Comparison of ENCODE assay signal across 9 mouse cellular contexts in the genomic region with DNA sequence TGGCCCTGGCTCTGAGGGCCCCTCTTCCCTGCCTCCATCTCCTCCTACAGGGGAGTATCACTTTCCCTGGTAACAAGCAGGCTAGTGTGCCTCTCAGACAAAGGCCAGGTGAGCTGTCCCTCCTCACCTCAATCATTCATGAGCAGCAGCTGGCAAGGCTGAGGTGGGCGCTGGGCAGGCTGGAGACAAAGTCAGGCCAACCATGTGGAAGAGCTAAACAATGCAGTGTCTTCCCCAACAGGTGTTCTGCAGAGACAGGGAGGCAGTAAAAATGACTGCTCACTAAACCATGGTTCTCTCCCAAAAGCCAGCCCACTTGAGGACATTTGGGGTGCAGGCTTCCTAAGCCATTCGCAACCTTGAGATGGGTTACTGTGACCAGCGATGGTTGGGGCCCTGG. TPM values are rescaled to one million over a fixed set of nuclear protein-coding genes. Genes with fewer than 3 reads are reported as not detected.
A peak's percentile ranks its signal among the peaks of the same experiment; 100 is the strongest.
DNase-seq lines count a peak whose midpoint lies in the region; ATAC-seq and TF ChIP-seq lines count a peak whose summit lies in the region.
"Had no signal": no experiment of that assay in that cellular context is flagged by ENCODE, and none has a peak within 500 bp of the region (broad histone marks: within the 10 kb centered on the region; RNA-seq: fewer than 3 reads in every experiment).

No protein-coding gene starts in this region.

- no peak overlapping the region for H3K4me3 ChIP-seq in lung, embryonic 16.5 days (ENCODE audit: low read length)
- H3K4me3 ChIP-seq in forebrain, embryonic 10.5 days = peak overlapping the region; percentile 83
- H3K4me3 ChIP-seq in limb, embryonic 11.5 days (ENCODE audit: low read depth, low read length) = no peak overlapping the region
- no peak overlapping the region for H3K4me3 ChIP-seq in neural tube, embryonic 14.5 days (ENCODE audit: low read depth, low read length)
- no peak overlapping the region for H3K4me3 ChIP-seq in cerebellum, adult 2 months (replicated peaks; ENCODE audit: insufficient read depth, low read depth, low read length)

- H3K27me3 ChIP-seq in lung, embryonic 16.5 days (ENCODE audit: control insufficient read depth, insufficient read depth, low read depth, low read length) = no peaks in the 10 kb centered on the region
- H3K27me3 ChIP-seq in forebrain, embryonic 10.5 days (ENCODE audit: poor library complexity, severe bottlenecking) = no peaks in the 10 kb centered on the region
- no peaks in the 10 kb centered on the region for H3K27me3 ChIP-seq in limb, embryonic 11.5 days (ENCODE audit: control insufficient read depth, insufficient read depth, low read length)
- no peaks in the 10 kb centered on the region for H3K27me3 ChIP-seq in neural tube, embryonic 14.5 days (ENCODE audit: control insufficient read depth, insufficient read depth, low read length)
- H3K27me3 ChIP-seq in cerebellum, adult 2 months (ENCODE audit: control insufficient read depth, insufficient read depth, low read length) = no peaks in the 10 kb centered on the region

- TF ChIP-seq CTCF in cerebellum, adult 2 months (IDR thresholded peaks at IDR 0.05; ENCODE audit: borderline replicate concordance, insufficient read depth, low read depth, low read length) = no peak

- H3K27ac ChIP-seq in lung, embryonic 16.5 days (ENCODE audit: low read length) = peak overlapping the region; percentile 100
- peak overlapping the region; percentile 100 for H3K27ac ChIP-seq in forebrain, embryonic 10.5 days
- H3K27ac ChIP-seq in limb, embryonic 11.5 days (replicated peaks; ENCODE audit: low read depth, low read length) = peak overlapping the region; percentile 100
- peak overlapping the region; percentile 99 for H3K27ac ChIP-seq in neural tube, embryonic 14.5 days (ENCODE audit: low read depth, low read length)
- H3K27ac ChIP-seq in cerebellum, adult 2 months (ENCODE audit: insufficient read depth, low read length) = no peak overlapping the region

- 59% methylated on average over 3 of the region's 3 CpGs for WGBS in lung, embryonic 16.5 days
- WGBS in forebrain, embryonic 10.5 days = 90% methylated on average over 3 of the region's 3 CpGs
- WGBS in limb, embryonic 11.5 days = 71% methylated on average over 3 of the region's 3 CpGs
- WGBS in neural tube, embryonic 14.5 days = 68% methylated on average over 3 of the region's 3 CpGs
- 86% methylated on average over 3 of the region's 3 CpGs for WGBS in cerebellum, adult 2 months

- H3K4me1 ChIP-seq in lung, embryonic 16.5 days (replicated peaks; ENCODE audit: control insufficient read depth, insufficient read depth, low read length) = peaks cover 24% of the 10 kb centered on the region
- H3K4me1 ChIP-seq in forebrain, embryonic 10.5 days = peaks cover 55% of the 10 kb centered on the region
- peaks cover 24% of the 10 kb centered on the region for H3K4me1 ChIP-seq in limb, embryonic 11.5 days (ENCODE audit: control insufficient read depth, insufficient read depth, low read length)
- peaks cover 33% of the 10 kb centered on the region for H3K4me1 ChIP-seq in neural tube, embryonic 14.5 days (ENCODE audit: control insufficient read depth, insufficient read depth, low read length)
- H3K4me1 ChIP-seq in cerebellum, adult 2 months (ENCODE audit: control insufficient read depth, insufficient read depth, low read length) = peaks cover 12% of the 10 kb centered on the region

- peak overlapping the region; percentile 96; the same call in 1 of the 2 replicates for H3K4me2 ChIP-seq in lung, embryonic 16.5 days (ENCODE audit: low read depth, low read length)
- H3K4me2 ChIP-seq in limb, embryonic 11.5 days (ENCODE audit: low read depth, severe bottlenecking) = peak overlapping the region; percentile 54
- peak overlapping the region; percentile 95; the same call in 1 of the 2 replicates for H3K4me2 ChIP-seq in neural tube, embryonic 14.5 days (ENCODE audit: low read depth, low read length)

- H3K36me3 ChIP-seq in lung, embryonic 16.5 days (ENCODE audit: control insufficient read depth, insufficient read depth, low read length) = 0 out of 2 replicates have a peak, but pooled peaks cover under 1% of the 10 kb centered on the region
- H3K36me3 ChIP-seq in forebrain, embryonic 10.5 days (replicated peaks) = peaks cover 21% of the 10 kb centered on the region
- peaks cover 3% of the 10 kb centered on the region; the same call in 1 of the 2 replicates for H3K36me3 ChIP-seq in limb, embryonic 11.5 days (ENCODE audit: control insufficient read depth, insufficient read depth, low read length)
- H3K36me3 ChIP-seq in neural tube, embryonic 14.5 days (ENCODE audit: control insufficient read depth, insufficient read depth, low read length) = peaks cover 1% of the 10 kb centered on the region; the same call in 1 of the 2 replicates

- DNase-seq in lung, postnatal 36 days = no peak
- DNase-seq in forebrain, embryonic 10.5 days (ENCODE audit: extremely low spot score, low spot score) = no peak
- DNase-seq in limb, embryonic 11.5 days (ENCODE audit: low spot score) = no peak
- DNase-seq in cerebellum, adult 2 months = no peak
- DNase-seq in frontal cortex, postnatal 14 days (ENCODE audit: low spot score in 2 of 2) = no peak
- DNase-seq in adrenal gland, postnatal 36 days = no peak

- peak overlapping the region; percentile 83 for H3K9ac ChIP-seq in lung, embryonic 16.5 days (ENCODE audit: low read length)
- peak overlapping the region; percentile 37 for H3K9ac ChIP-seq in limb, embryonic 11.5 days (ENCODE audit: low read length)
- H3K9ac ChIP-seq in neural tube, embryonic 14.5 days (replicated peaks; ENCODE audit: low read depth, low read length) = no peak overlapping the region

- TF ChIP-seq POLR2A in cerebellum, adult 2 months (IDR thresholded peaks at IDR 0.05; ENCODE audit: borderline replicate concordance, insufficient read depth, low read length) = no peak

- ATAC-seq in lung, embryonic 16.5 days (ENCODE audit: low read depth) = no peak
- ATAC-seq in limb, embryonic 11.5 days (ENCODE audit: insufficient number of reproducible peaks, low FRiP score, low TSS enrichment, low read depth) = no peak
- ATAC-seq in neural tube, embryonic 14.5 days (ENCODE audit: low read depth) = no peak

- no peaks in the 10 kb centered on the region for H3K9me3 ChIP-seq in lung, embryonic 16.5 days (ENCODE audit: control insufficient read depth, low read length)
- H3K9me3 ChIP-seq in forebrain, embryonic 10.5 days = no peaks in the 10 kb centered on the region
- H3K9me3 ChIP-seq in limb, embryonic 11.5 days (ENCODE audit: control insufficient read depth, low read length) = no peaks in the 10 kb centered on the region
- H3K9me3 ChIP-seq in neural tube, embryonic 14.5 days (ENCODE audit: control insufficient read depth, low read length) = no peaks in the 10 kb centered on the region

RNA-seq across cellular contexts. Expression of a gene that starts 2.6 kb away (rescaled TPM):
- 344 and 371 TPM in 2 replicates for polyA plus RNA-seq in lung, embryonic 16.5 days (2015; fragmentation: Nextera tagmentation; extraction: Ambion mirVana)
- polyA plus RNA-seq in forebrain, embryonic 10.5 days (2016; fragmentation: Nextera tagmentation; extraction: Ambion mirVana) = 370 and 377 TPM in 2 replicates
- polyA plus RNA-seq in limb, embryonic 11.5 days (2014; fragmentation: Nextera tagmentation; extraction: Ambion mirVana) = 328 and 351 TPM in 2 replicates
- polyA plus RNA-seq in neural tube, embryonic 14.5 days (2014; fragmentation: Nextera tagmentation; extraction: Ambion mirVana) = 36.9 and 53.5 TPM in 2 replicates
- 64.2 and 68.6 TPM in 2 replicates for polyA plus RNA-seq in cerebellum, adult 2 months (2012; rRNA removed)
- 100 to 1,000 TPM; 257 to 299 TPM for total RNA-seq in adrenal gland, postnatal 36 days (2021)

RNA-seq across cellular contexts. Expression of a gene that starts 22.6 kb away (rescaled TPM):
- polyA plus RNA-seq in lung, embryonic 16.5 days (2015; fragmentation: Nextera tagmentation; extraction: Ambion mirVana) = 3.0 and 4.0 TPM in 2 replicates
- 8.1 TPM in 2 replicates for polyA plus RNA-seq in forebrain, embryonic 10.5 days (2016; fragmentation: Nextera tagmentation; extraction: Ambion mirVana)
- polyA plus RNA-seq in limb, embryonic 11.5 days (2014; fragmentation: Nextera tagmentation; extraction: Ambion mirVana) = 16.0 and 19.6 TPM in 2 replicates
- 11.1 and 12.4 TPM in 2 replicates for polyA plus RNA-seq in neural tube, embryonic 14.5 days (2014; fragmentation: Nextera tagmentation; extraction: Ambion mirVana)
- 2.4 and 2.5 TPM in 2 replicates for polyA plus RNA-seq in cerebellum, adult 2 months (2012; rRNA removed)
- total RNA-seq in adrenal gland, postnatal 36 days (2021) = under 1 TPM; 0.50 to 0.56 TPM
- total RNA-seq: neutrophil, adult 5-6 weeks had no signal

RNA-seq across cellular contexts. Expression of a gene that starts 22.8 kb away (rescaled TPM):
- 22.6 and 26.4 TPM in 2 replicates for polyA plus RNA-seq in lung, embryonic 16.5 days (2015; fragmentation: Nextera tagmentation; extraction: Ambion mirVana)
- 91.4 and 102 TPM in 2 replicates for polyA plus RNA-seq in forebrain, embryonic 10.5 days (2016; fragmentation: Nextera tagmentation; extraction: Ambion mirVana)
- polyA plus RNA-seq in limb, embryonic 11.5 days (2014; fragmentation: Nextera tagmentation; extraction: Ambion mirVana) = 95.1 and 95.7 TPM in 2 replicates
- polyA plus RNA-seq in neural tube, embryonic 14.5 days (2014; fragmentation: Nextera tagmentation; extraction: Ambion mirVana) = 299 and 327 TPM in 2 replicates
- 46.0 and 49.3 TPM in 2 replicates for polyA plus RNA-seq in cerebellum, adult 2 months (2012; rRNA removed)
- total RNA-seq in adrenal gland, postnatal 36 days (2021) = under 1 TPM; 0.16 to 0.50 TPM

RNA-seq across cellular contexts. Expression of a gene that starts 30.9 kb away (rescaled TPM):
- 10.6 and 13.5 TPM in 2 replicates for polyA plus RNA-seq in lung, embryonic 16.5 days (2015; fragmentation: Nextera tagmentation; extraction: Ambion mirVana)
- polyA plus RNA-seq in forebrain, embryonic 10.5 days (2016; fragmentation: Nextera tagmentation; extraction: Ambion mirVana) = 0.18 and 1.0 TPM in 2 replicates
- 0.21 and 0.29 TPM in 2 replicates for polyA plus RNA-seq in limb, embryonic 11.5 days (2014; fragmentation: Nextera tagmentation; extraction: Ambion mirVana)
- polyA plus RNA-seq in neural tube, embryonic 14.5 days (2014; fragmentation: Nextera tagmentation; extraction: Ambion mirVana) = 0.35 and 0.36 TPM in 2 replicates
- polyA plus RNA-seq in cerebellum, adult 2 months (2012; rRNA removed) = 0.29 and 0.41 TPM in 2 replicates
- under 1 TPM in 1 of 2 experiments, not detected in 1; 0.43 TPM for total RNA-seq in adrenal gland, postnatal 36 days (2021)

RNA-seq across cellular contexts. Expression of a gene that starts 34.4 kb away (rescaled TPM):
- 0.26 and 1.2 TPM in 2 replicates for polyA plus RNA-seq in lung, embryonic 16.5 days (2015; fragmentation: Nextera tagmentation; extraction: Ambion mirVana)
- not detected in 2 replicates for polyA plus RNA-seq in forebrain, embryonic 10.5 days (2016; fragmentation: Nextera tagmentation; extraction: Ambion mirVana)
- 0.20 TPM in 1 of 2 replicates, not detected in the other for polyA plus RNA-seq in limb, embryonic 11.5 days (2014; fragmentation: Nextera tagmentation; extraction: Ambion mirVana)
- 0.55 TPM in 1 of 2 replicates, not detected in the other for polyA plus RNA-seq in neural tube, embryonic 14.5 days (2014; fragmentation: Nextera tagmentation; extraction: Ambion mirVana)
- polyA plus RNA-seq in cerebellum, adult 2 months (2012; rRNA removed) = 0.15 TPM in 1 of 2 replicates, not detected in the other
- under 1 TPM; 0.30 to 0.33 TPM for total RNA-seq in adrenal gland, postnatal 36 days (2021)
- total RNA-seq: neutrophil, adult 5-6 weeks had no signal
